Mouse (Mus musculus) brain, embryonic 14.5 days (tissue): ENCODE data around the gene Mast4. TPM values are rescaled to one million over a fixed set of nuclear protein-coding genes. Genes with fewer than 3 reads are reported as not detected.
A peak's percentile ranks its signal among the peaks of the same experiment; 100 is the strongest.
"Not testable (repeated sequence)": the region's sequence is repeated elsewhere in the genome, so short reads cannot be mapped to it uniquely, and the experiment has no call there.

ENCODE experiments used
- DNase-seq: peaks from one replicate; pipeline ENCODE4 v3.0.0-alpha.2; 2011; ENCODE audit warnings: low read depth
- CTCF ChIP-seq: fragments of 200-500 bp; IDR thresholded peaks from 2 replicates; pipeline ENCODE4 v1.5.1; 2012; ENCODE audit warnings: inconsistent platforms, mild to moderate bottlenecking, moderate library complexity, borderline replicate concordance; ENCODE audit not compliant: insufficient read depth, insufficient read length; ENCODE audit errors: extremely low read depth
- POLR2A ChIP-seq: fragments of 200-500 bp; IDR thresholded peaks from 2 replicates; pipeline ENCODE4 v1.6.1; 2012; ENCODE audit warnings: mild to moderate bottlenecking, inconsistent platforms, borderline replicate concordance; ENCODE audit not compliant: poor library complexity, insufficient read depth, insufficient read length, severe bottlenecking; ENCODE audit errors: extremely low read depth
- polyA plus RNA-seq: library from polyadenylated mRNA; depleted of rRNA; stranded (reverse); fragments of >200 nt; gene quantifications from 2 replicates; pipeline ENCODE4 v1.2.3, GENCODE M21; 2012

The Mast4 gene
- polyA plus RNA-seq, 1 experiment, result 30.7 TPM

DNA sequence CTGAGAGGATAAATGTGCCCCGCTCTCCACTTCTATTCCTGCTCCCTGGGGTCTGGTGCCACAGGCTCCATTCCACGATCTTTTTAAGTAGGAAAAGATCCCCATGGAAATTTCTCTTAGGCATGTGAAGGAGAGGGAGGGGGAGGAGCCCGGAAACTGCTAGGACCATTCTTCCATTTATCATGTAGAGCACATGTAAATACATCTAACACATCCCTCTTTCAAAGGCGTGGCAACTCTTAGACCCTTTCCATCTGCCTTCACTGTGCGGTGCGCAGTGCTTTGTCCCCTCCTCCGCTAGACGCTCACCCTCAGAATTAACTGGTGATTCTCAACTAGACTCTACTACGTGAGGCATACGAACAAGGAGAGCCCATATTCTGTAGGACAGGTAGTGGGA lies 584.4 kb downstream of the Mast4 start:
- no peak for DNase-seq
- TF ChIP-seq CTCF (no peak), POLR2A (no peak)

DNA sequence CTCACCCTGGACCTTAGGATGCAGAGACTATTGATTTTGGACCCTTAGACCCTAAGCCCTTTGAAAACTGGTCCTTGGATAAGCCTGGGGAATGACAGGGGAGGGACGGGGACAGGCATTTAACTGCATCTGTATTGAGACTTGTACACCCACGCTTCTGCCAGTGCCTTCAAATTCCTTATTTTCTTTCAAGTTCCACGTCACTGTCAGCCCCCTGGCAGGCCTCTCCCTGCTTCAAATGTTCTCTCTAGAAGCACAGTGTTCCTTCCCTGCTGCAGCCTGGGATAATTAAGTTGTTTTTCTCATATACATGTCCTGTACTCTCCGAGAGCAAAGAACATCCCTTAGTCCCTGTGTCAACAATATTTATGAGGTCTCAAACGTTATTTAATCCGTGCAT lies 585.1 kb downstream of the Mast4 start:
- TF ChIP-seq POLR2A (no peak), CTCF (no peak)
- DNase-seq, result peak; percentile 29

GRCm38 (mm10) chr13:102746803-102747561 lies 587.3 kb downstream of the Mast4 start:
- DNase-seq, result peak; percentile 47

DNA sequence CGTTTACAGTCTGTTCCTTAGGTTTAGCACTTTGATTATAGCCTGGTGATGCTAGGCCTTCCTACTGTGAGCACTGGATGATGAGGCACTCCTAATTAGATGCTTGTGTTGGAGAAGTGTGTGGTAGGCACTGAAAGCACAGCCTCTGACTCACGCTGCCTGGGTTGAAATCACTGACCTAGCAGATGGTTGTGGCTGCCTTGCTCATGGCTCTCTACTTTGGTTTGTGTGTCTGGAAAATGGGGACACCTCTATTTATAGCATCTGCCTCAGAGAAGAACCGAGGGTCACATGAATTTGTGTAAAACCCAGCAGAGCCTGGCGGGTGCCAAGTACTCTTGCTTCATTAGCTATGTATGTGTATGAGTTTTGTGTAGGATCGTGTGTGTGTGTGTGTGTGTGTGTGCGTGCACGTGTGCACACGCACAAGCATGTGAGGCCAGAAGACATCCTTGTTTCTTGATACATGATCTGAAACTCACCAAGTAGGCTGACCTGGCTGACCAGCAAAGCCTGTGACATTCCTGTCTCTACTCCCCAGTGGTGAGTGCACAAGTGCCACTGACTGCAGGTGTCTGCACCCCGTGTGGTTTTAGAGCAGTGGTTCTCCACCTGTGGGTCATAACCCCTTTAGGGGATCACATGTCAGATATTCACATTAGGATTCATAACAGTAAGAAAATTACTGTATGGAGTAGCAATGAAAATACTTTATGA lies 588.5 kb downstream of the Mast4 start:
- no peak for DNase-seq
- TF ChIP-seq CTCF (no peak), POLR2A (no peak)

More at GRCm38 (mm10) chr13:102746803-102747561, 587.3 kb downstream of the Mast4 start:
- TF ChIP-seq POLR2A, result no peak
- no peak for TF ChIP-seq CTCF

- TF ChIP-seq CTCF (no peak), POLR2A (no peak)
- no peak for DNase-seq
These were observed 589.1 kb downstream of the Mast4 start for GRCm38 (mm10) chr13:102745270-102745600.

DNA sequence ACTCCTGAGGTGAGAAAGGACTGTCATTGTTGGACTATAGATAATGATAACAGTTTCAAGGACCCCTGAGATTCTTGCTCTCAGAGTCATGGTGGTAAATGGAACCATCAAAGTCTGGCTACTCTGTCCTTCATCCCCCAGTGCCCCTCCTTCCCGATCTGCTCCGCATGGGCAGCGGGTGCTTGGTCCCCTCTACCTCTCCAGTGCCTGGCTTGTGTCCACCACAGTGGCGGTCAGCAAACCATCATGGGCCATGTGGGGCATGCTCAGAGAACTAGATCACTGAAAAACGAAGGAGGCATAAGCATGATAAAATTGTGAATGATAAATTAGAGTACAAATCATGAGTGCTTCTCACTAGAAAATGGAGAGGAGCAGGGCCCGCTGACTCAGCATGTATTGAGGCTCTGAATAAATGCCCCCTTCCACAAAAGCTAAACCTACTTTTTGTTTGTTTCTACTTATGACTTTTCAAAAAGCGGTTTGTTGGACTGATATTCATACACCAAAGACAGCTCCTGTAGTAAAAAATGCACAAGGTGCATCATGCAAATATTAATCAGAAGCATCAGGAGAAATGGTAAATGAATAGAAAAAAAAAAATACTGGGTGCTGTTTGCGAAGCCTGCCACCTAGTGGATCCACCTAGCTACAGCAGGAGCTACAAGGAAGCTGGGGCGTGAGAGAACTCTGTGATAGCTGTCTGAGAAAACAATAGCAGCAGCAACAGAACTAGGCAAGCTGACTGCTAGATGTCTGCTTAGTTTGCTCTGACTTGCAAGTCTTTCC lies 589.6 kb downstream of the Mast4 start:
- TF ChIP-seq CTCF (peak; percentile 79; the same call in 1 of the 2 replicates), POLR2A (no peak)
- DNase-seq, result peak; percentile 76

DNA sequence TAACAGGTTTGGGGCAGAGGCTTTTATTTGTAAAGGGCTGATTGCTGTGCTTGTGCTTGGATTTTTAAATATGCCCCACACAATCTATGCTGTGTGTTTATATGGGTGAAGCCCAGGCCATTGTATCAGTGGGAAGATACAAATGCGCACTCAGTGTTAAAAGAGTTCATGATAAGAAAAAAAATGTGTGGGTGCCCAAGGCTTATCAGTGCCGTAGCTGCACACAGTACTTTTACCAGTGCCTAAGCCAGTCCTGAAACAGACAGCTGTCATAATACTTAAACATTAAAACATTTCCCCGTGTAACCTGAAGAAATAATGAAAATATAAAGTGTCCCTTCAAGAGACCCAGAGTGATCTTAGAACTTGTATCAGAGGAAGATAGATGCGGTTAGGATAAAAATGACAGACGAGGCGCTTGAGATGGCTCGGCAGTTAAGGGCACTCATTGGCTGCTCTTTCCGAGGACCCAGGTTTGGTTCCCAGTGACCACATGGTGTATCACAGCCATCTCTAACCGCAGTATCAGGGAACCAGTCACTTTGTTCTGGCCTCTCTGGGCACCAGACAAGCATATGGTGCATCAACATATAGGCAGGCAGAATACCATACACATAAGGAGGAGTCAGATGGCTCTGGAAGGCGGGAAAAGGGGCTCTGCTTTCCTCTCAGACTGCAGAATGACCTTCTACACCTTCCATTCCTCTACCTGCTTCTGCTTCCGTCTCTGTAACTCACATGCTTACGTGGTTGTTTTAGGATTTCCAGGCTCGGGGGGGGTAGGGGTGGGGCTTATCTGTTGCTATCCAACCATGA lies 594.4 kb downstream of the Mast4 start:
- DNase-seq, result no peak
- TF ChIP-seq CTCF, result no peak
- no peak for TF ChIP-seq POLR2A

GRCm38 (mm10) chr13:102737811-102738210 lies 596.5 kb downstream of the Mast4 start:
- TF ChIP-seq POLR2A (no peak), CTCF (no peak)
- no peak for DNase-seq

DNA sequence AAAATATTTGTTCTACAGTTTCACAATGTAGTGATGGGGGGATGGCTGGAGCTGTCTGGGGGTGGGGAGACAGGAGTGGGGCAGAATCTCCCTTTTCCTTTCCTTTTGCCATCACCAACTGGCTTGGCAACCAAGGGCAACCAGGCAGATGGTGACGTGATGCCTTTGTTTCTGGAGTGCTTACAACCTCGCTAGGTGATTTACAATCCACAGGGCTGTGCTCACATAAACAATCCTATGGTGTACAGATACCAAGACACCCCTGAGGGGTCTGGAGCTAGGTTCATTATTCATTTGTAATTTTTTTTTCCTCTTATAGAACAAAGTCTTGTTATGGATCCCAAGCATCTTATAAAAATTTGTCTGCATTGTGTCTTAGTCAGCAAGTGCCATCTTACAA lies 601.2 kb downstream of the Mast4 start:
- DNase-seq, result no peak
- TF ChIP-seq CTCF (no peak), POLR2A (no peak)

- not testable (repeated sequence) for DNase-seq
These were observed 605.3 kb downstream of the Mast4 start for GRCm38 (mm10) chr13:102728951-102729350.

- DNase-seq, result no peak
These were observed 606.3 kb downstream of the Mast4 start for GRCm38 (mm10) chr13:102728035-102728434.

GRCm38 (mm10) chr13:102726876-102727275 lies 607.4 kb downstream of the Mast4 start:
- DNase-seq, result no peak
- no peak for TF ChIP-seq CTCF
- TF ChIP-seq POLR2A, result no peak

More at GRCm38 (mm10) chr13:102728035-102728434, 606.3 kb downstream of the Mast4 start:
- no peak for TF ChIP-seq CTCF
- TF ChIP-seq POLR2A, result no peak
